Mouse (Mus musculus) midbrain, embryonic 13.5 days (tissue): ENCODE measurements around the gene Pfdn2. TPM values are rescaled to one million over a fixed set of nuclear protein-coding genes. Genes with fewer than 3 reads are reported as not detected.

Experiments
- ATAC-seq: fragments of 200-750 bp; cut with Nextera tagmentation; 2 replicates; pipeline ENCODE4 v1.8.0; 2017; ENCODE audit warnings: mild to moderate bottlenecking, moderate TSS enrichment, moderate library complexity
- H3K27ac ChIP-seq: fragments of 300-500 bp; sonication (generic); 2 replicates; pipeline ENCODE4 v1.5.1; 2015; ENCODE audit warnings: inconsistent platforms, mild to moderate bottlenecking, moderate library complexity
- H3K27me3 ChIP-seq: fragments of 300-500 bp; sonication (generic); 2 replicates; pipeline ENCODE4 v1.6.1; 2015; ENCODE audit warnings: mild to moderate bottlenecking, inconsistent platforms
- H3K36me3 ChIP-seq: fragments of 300-500 bp; sonication (generic); 2 replicates; pipeline ENCODE4 v1.6.1; 2015; ENCODE audit warnings: mild to moderate bottlenecking, inconsistent platforms
- H3K4me1 ChIP-seq: fragments of 300-500 bp; sonication (generic); replicated peaks from 2 replicates; pipeline ENCODE4 v1.6.1; 2015; ENCODE audit warnings: inconsistent platforms
- H3K4me2 ChIP-seq: fragments of 300-500 bp; sonication (generic); replicated peaks from 2 replicates; pipeline ENCODE4 v1.6.1; 2015; ENCODE audit warnings: moderate library complexity, mild to moderate bottlenecking, inconsistent platforms
- H3K4me3 ChIP-seq: fragments of 300-500 bp; sonication (generic); replicated peaks from 2 replicates; pipeline ENCODE4 v1.5.1; 2015; ENCODE audit warnings: mild to moderate bottlenecking, inconsistent platforms
- H3K9ac ChIP-seq: fragments of 300-500 bp; sonication (generic); replicated peaks from 2 replicates; pipeline ENCODE4 v1.6.1; 2015; ENCODE audit warnings: mild to moderate bottlenecking, inconsistent platforms
- H3K9me3 ChIP-seq: fragments of 300-500 bp; sonication (generic); 2 replicates; pipeline ENCODE4 v1.6.1; 2016; ENCODE audit warnings: mild to moderate bottlenecking, inconsistent platforms
- WGBS: fragments of 180-500 bp; shearing (Covaris S2); methylation state at CpG from one replicate; pipeline ENCODE4 v1.1.7; 2015; 5-methylcytosine and 5-hydroxymethylcytosine counted together
- polyA plus RNA-seq: library from polyadenylated mRNA; unstranded; fragments of >200 nt; fragmentation: Nextera tagmentation; extraction: Ambion mirVana; gene quantifications from 2 replicates; pipeline ENCODE4 v1.2.1, GENCODE M21; 2015

Gene Pfdn2
- polyA plus RNA-seq, 1 experiment from 2014 or later, result 166 TPM

DNA sequence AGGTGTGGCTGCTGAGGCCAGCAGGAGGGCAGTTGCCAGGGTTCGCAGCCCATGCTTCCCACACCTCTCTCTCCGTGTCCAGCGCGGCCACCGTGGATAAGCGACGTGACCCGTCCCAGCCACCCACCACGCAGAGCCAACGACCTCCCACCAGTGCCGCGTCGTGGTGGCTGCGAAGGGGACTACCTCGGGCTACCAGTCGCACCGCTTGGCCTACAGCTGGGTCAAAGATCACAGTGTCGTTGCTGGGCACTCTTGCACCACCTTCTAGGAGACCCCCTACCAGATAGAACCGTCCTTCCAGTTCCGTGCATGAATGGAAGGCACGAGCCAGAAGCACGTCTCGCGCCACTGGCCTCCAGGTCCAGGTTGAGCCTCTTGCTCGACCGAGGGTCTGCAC, 14.8 kb downstream of the Pfdn2 start:
- peaks cover 26% of the 10 kb centered on the region for H3K36me3 ChIP-seq
- no peaks in the 10 kb centered on the region for H3K9me3 ChIP-seq
- peaks cover 19% of the 10 kb centered on the region for H3K4me1 ChIP-seq
- H3K27me3 ChIP-seq, result no peaks in the 10 kb centered on the region
- 2% methylated on average over 26 of the region's 26 CpGs for WGBS
- H3K9ac ChIP-seq, result peak overlapping the region; percentile 76
- H3K27ac ChIP-seq, result peak overlapping the region; percentile 83
- H3K4me3 ChIP-seq, result peak overlapping the region; percentile 50
- H3K4me2 ChIP-seq, result peak overlapping the region; percentile 80
- no peak for ATAC-seq

DNA sequence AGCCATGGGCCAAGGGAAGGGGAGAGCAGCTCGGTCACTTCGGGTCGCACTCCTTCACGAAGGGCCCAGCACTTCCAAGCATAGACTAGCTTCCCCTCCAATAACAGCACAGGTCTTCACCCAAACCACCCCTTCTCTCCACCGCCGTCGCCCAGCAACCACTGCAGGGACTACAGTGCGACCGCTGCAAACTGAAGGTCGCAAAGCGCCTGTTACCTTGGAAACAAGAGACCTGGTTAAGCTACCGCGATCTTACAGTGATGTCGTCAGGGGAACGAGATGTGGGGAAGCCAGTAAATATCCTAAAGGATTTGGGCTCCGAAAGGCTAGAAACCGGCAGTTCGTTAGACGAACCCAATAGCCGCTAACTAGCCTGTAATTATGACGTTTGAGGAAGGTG, 15.2 kb downstream of the Pfdn2 start, which contains the start of gene Klhdc9:
Klhdc9 (minus strand) TSS at position 143 of the 400 bp plus-strand sequence.
- H3K27me3 ChIP-seq, result no peaks in the 10 kb centered on the region
- ATAC-seq, result peak; percentile 97
- 1% methylated on average over 21 of the region's 21 CpGs for WGBS
- H3K4me3 ChIP-seq, result peak within 1 kb of the TSS; percentile 50
- peak within 1 kb of the TSS; percentile 83 for H3K27ac ChIP-seq
- peaks cover 26% of the 10 kb centered on the region for H3K36me3 ChIP-seq
- no peaks in the 10 kb centered on the region for H3K9me3 ChIP-seq
- peak within 1 kb of the TSS; percentile 80 for H3K4me2 ChIP-seq
- H3K4me1 ChIP-seq, result peaks cover 19% of the 10 kb centered on the region
- peak within 1 kb of the TSS; percentile 76 for H3K9ac ChIP-seq

DNA sequence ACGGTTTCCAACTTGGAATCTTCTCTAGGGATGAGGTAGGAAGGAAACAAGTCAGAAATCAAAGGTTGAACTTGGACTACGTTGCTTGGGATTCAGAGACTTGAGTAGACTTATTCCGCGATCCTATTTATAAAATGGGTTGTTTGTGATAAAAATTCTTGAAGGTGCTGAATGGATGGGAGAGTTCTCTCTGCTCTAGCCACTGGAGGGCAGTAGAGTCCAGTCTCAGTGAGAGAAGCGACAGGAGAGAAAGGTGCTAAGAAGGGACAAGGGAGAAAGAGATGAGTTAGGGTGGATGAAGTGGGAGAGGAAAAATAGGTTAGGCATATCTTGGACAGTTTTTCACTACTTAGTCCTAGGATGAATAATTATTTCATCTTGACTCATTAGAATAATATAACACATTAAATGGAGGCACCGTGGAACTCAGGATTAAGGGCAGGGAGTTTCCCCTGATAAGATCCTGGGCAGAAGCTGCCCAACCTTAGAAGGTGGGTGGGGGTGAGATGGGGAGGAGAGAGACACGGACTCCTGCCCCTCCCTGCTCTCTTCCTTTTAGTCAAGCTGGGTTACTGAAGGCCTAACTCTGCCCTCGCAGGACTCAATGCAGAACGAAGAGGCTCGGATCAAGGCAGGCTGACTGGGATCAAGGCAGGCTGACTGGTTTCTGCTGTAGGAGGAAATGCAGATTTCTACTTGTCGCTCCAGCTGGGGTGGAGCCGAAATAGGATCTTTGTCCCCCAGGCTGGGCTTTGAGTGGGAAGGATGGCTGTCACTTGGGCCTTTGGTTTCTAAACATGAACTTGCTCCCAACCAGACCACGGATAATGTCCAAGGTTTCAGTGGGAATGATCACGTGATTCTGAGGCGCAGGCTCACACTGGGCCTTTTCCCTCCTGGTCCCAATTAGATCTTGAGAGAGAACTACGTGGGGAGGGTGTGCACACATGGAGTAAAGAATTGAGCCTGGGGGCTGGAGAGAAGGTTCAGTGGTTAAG, 15.9 kb downstream of the Pfdn2 start:
- Histone ChIP-seq H3K9me3 (no peaks in the 10 kb centered on the region), H3K4me1 (peaks cover 19% of the 10 kb centered on the region), H3K36me3 (peaks cover 25% of the 10 kb centered on the region), H3K4me2 (peak overlapping the region; percentile 80), H3K4me3 (peak overlapping the region; percentile 50), H3K27me3 (no peaks in the 10 kb centered on the region), H3K9ac (peak overlapping the region; percentile 76), H3K27ac (peak overlapping the region; percentile 83)
- 33% methylated on average over 16 of the region's 16 CpGs for WGBS
- ATAC-seq, result peak; percentile 62

DNA sequence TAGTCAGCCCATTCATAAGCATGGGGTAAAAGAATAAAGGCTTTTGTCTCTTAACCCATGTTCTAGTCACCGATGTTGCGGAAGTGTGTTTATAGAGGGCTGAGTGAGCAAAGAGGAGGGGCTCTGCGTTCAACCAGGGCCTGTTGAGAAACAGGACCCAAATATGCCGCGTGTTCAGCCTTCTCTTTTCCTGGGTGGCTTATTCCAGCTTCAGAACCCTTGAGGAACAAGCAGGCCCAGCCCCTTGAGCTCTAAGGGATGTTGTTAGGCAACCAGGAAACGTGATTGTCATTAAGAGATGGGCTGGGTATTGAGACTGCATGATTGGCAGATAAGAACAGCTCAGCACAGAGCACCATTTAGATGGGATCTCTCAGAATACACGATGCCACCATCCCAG, 20.5 kb downstream of the Pfdn2 start:
- WGBS, result 70% methylated on average over 7 of the region's 7 CpGs
- Histone ChIP-seq H3K9me3 (no peaks in the 10 kb centered on the region), H3K27ac (no peak overlapping the region), H3K4me1 (peaks cover 8% of the 10 kb centered on the region), H3K9ac (no peak overlapping the region), H3K36me3 (no peaks in the 10 kb centered on the region), H3K4me3 (no peak overlapping the region), H3K4me2 (no peak overlapping the region), H3K27me3 (peaks cover 8% of the 10 kb centered on the region; the same call in 1 of the 2 replicates)
- no peak for ATAC-seq

DNA sequence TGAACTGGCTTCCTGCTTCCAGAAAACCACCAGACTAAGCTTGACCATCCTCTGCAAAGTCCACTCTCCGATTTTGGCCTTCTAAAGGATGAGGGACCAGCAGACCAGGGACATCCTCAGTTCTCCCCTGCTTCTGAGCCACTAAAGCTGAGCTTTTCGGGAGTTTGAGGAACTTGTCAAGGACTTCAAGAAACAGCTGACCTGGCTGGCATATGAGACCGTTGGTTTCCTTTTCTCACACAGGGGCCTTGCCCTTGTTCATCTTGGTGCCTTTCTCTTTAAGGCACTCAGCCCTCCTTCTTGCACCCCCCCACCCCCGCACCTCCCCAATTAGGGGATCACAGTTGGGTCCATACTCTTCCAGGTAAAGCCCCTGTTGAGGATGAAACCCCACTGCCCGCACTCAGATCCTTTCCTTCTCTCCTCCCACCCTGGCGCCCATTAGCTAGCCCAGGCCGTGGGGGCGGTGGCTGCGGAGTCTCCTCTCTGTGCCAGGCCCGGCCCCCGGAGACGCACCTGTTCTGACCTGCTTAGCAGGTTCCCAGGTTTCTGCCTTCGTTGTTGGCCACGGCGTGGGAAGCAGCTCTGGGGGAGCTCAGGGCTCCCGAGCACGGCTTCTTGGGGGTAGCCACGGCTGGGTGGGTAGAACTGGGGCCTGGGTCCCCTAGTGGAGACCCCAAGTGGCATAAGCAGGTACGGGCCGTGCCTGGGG, 24.5 kb downstream of the Pfdn2 start, which contains the start of gene Nectin4:
Nectin4 (plus strand) TSS at position 255 of the 712 bp plus-strand sequence.
- Histone ChIP-seq H3K9ac (no peak within 1 kb of the TSS), H3K27me3 (peaks cover 17% of the 10 kb centered on the region), H3K36me3 (no peaks in the 10 kb centered on the region), H3K4me1 (peaks cover 7% of the 10 kb centered on the region; the same call in 1 of the 2 replicates), H3K4me3 (no peak within 1 kb of the TSS), H3K27ac (no peak within 1 kb of the TSS), H3K4me2 (no peak within 1 kb of the TSS), H3K9me3 (no peaks in the 10 kb centered on the region)
- WGBS, result 39% methylated on average over 20 of the region's 20 CpGs
- ATAC-seq, result no peak

DNA sequence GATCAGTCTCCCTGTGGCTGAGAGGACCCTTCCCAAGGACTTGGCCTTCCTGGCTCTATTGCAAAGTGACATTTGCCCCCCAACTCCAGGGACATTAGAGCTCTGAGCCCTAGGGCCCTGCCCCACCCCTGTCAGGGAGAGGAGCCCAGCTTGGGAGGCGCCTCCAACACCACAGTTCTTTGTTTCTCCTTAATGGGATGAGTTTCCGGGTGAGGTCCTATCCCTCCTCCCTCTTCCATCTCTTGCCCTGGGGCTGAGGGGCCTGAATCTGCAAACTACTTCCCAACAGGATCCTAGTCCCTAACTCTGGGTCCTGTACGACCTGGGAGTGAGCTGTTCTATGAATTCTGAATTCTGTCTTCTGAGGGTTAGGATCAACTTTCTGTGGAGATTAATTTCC, 27.4 kb downstream of the Pfdn2 start:
- 49% methylated on average over 3 of the region's 3 CpGs for WGBS
- Histone ChIP-seq H3K27me3 (peaks cover 17% of the 10 kb centered on the region), H3K4me3 (no peak overlapping the region), H3K9ac (no peak overlapping the region), H3K4me1 (peaks cover 7% of the 10 kb centered on the region; the same call in 1 of the 2 replicates), H3K9me3 (no peaks in the 10 kb centered on the region), H3K36me3 (no peaks in the 10 kb centered on the region), H3K4me2 (no peak overlapping the region), H3K27ac (no peak overlapping the region)
- no peak for ATAC-seq

DNA sequence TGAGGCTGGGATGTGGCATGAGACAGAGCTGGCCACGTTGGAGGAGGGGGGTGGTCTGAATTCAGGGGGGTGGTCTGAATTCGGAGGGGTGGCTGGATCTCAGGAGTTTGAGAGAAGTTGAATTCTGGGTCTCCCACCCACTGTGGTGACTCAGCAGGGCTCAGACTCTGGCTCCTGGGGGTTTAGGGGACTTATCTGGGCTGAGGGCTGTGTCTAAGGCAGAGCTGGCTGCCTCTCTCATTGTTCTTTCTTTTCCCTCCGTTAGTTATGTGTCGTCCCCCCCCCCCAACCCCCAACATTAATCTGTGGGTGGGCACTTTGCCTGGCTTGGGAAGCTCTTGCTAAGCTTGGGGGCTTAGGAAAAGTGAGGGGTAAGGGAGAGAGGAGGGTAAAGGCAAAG, 28.5 kb downstream of the Pfdn2 start:
- ATAC-seq, result 0 out of 2 replicates have a peak, but pooled peaks have one; percentile 24
- Histone ChIP-seq H3K36me3 (no peaks in the 10 kb centered on the region), H3K27ac (no peak overlapping the region), H3K4me3 (no peak overlapping the region), H3K9ac (no peak overlapping the region), H3K4me1 (peaks cover 7% of the 10 kb centered on the region; the same call in 1 of the 2 replicates), H3K4me2 (no peak overlapping the region), H3K9me3 (no peaks in the 10 kb centered on the region), H3K27me3 (peaks cover 17% of the 10 kb centered on the region)
- 0% methylated on average over 3 of the region's 4 CpGs for WGBS

DNA sequence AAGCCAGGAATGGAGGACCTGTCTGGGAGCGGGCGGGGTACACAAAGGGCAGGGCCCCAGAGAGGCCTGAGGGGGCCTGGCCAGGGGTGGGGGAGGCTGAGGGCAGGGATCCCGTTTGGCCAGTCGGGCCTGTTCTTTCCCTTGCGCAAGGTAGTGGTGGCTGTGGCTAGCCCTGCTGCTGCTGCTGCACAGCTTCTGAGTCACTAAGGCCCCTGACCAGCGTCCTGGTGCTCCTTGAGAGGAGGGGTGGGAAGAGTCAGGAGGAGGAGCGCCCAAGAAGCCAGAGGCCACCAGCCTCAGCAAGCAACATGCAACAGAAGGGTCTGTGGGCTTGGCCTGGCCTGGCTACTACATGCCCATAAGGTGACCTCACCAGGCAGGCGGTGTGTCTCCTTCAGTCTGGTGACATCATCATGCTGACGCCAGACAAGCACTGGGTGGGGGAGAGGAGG, 30.2 kb downstream of the Pfdn2 start:
- no peaks in the 10 kb centered on the region for H3K9me3 ChIP-seq
- H3K27ac ChIP-seq, result no peak overlapping the region
- H3K27me3 ChIP-seq, result peaks cover 14% of the 10 kb centered on the region
- H3K4me2 ChIP-seq, result no peak overlapping the region
- ATAC-seq, result no peak
- H3K36me3 ChIP-seq, result no peaks in the 10 kb centered on the region
- H3K9ac ChIP-seq, result no peak overlapping the region
- no peak overlapping the region for H3K4me3 ChIP-seq
- 49% methylated on average over 9 of the region's 9 CpGs for WGBS
- peaks cover 19% of the 10 kb centered on the region for H3K4me1 ChIP-seq

DNA sequence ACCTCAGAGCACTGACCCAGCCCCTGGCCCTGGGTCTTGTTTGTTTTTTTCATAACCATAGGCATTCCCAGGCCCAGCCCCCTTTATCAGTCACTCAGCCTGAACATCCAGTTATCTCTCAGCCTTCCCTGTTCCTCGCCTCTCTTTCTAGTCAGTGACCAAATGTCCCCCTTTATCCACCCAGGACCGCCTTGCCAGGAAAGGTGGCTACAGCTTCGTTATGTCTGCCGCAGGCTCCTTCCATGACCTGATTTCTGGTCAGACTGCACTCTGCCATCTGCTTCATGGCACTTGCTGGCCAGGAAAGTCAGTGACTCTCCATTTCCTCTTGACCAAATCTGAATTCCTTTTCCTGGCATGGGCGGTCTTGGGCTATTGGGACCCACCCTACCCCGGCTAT, 32.8 kb downstream of the Pfdn2 start:
- peaks cover 20% of the 10 kb centered on the region for H3K4me1 ChIP-seq
- no peak overlapping the region for H3K4me2 ChIP-seq
- H3K27ac ChIP-seq, result no peak overlapping the region
- no peaks in the 10 kb centered on the region for H3K9me3 ChIP-seq
- no peak for ATAC-seq
- H3K9ac ChIP-seq, result no peak overlapping the region
- H3K27me3 ChIP-seq, result peaks cover 20% of the 10 kb centered on the region
- no peaks in the 10 kb centered on the region for H3K36me3 ChIP-seq
- 91% methylated on average over 6 of the region's 6 CpGs for WGBS
- H3K4me3 ChIP-seq, result no peak overlapping the region

DNA sequence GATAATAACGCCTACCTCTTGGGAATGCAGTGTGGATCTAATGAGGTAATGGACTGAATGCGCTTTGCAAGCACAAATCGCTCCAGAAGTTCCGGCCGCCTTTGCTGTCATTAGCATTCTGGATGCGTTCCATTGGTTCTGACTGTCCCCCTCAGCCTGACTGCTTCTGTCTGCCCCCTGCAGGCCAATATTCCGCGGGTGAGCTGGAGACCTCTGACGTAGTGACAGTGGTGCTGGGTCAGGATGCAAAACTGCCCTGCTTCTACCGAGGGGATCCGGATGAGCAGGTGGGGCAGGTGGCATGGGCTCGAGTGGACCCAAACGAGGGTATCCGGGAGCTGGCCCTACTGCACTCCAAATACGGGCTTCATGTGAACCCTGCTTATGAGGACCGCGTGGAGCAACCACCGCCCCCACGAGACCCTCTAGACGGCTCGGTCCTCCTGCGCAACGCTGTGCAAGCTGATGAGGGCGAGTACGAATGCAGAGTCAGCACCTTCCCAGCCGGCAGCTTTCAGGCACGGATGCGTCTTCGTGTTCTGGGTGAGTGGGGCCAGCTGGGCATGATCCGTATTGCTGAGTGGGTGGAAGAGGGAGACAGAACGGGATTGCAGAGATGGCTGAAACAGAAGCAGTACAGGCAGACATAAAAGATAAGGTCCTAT, 34.6 kb downstream of the Pfdn2 start:
- 2% methylated on average over 31 of the region's 31 CpGs for WGBS
- ATAC-seq, result peak; percentile 88
- Histone ChIP-seq H3K9me3 (no peaks in the 10 kb centered on the region), H3K4me2 (peak overlapping the region; percentile 59), H3K9ac (peak overlapping the region; percentile 60), H3K27ac (no peak overlapping the region; the same call in 1 of the 2 replicates), H3K36me3 (no peaks in the 10 kb centered on the region), H3K4me3 (peak overlapping the region; percentile 38), H3K4me1 (peaks cover 13% of the 10 kb centered on the region), H3K27me3 (peaks cover 25% of the 10 kb centered on the region)

DNA sequence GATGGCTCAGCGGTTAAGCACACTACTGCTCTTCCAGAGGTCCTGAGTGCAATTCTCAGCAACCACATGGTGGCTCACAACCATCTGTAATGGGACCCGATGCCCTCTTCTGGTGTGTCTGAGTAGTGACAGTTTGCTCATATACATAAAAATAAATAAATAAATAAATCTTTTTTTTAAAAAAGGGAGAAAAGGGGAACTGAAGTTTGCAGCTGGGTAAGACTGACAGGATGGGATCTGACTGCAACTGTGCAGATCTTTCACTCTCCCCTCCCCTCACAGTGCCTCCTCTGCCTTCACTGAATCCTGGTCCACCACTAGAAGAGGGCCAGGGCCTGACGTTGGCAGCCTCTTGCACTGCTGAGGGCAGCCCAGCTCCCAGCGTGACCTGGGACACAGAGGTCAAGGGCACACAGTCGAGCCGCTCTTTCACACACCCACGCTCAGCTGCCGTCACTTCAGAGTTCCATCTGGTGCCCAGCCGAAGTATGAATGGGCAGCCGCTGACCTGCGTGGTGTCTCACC, 36.7 kb downstream of the Pfdn2 start:
- no peak for ATAC-seq
- Histone ChIP-seq H3K36me3 (no peaks in the 10 kb centered on the region), H3K4me2 (no peak overlapping the region), H3K4me1 (peaks cover 13% of the 10 kb centered on the region), H3K27me3 (peaks cover 25% of the 10 kb centered on the region), H3K9me3 (no peaks in the 10 kb centered on the region), H3K9ac (no peak overlapping the region), H3K27ac (no peak overlapping the region), H3K4me3 (no peak overlapping the region)
- WGBS, result 84% methylated on average over 11 of the region's 11 CpGs
